Mouse (Mus musculus) retina, adult 2 months (tissue): ENCODE measurements around the gene Sh2d2a.
"Not testable (repeated sequence)": the region's sequence is repeated elsewhere in the genome, so short reads cannot be mapped to it uniquely, and the experiment has no call there.

Source experiments
- DNase-seq: peaks from one replicate; pipeline ENCODE4 v3.0.0-alpha.2; 2012; ENCODE audit warnings: low read depth, low spot score

The Sh2d2a gene

DNA sequence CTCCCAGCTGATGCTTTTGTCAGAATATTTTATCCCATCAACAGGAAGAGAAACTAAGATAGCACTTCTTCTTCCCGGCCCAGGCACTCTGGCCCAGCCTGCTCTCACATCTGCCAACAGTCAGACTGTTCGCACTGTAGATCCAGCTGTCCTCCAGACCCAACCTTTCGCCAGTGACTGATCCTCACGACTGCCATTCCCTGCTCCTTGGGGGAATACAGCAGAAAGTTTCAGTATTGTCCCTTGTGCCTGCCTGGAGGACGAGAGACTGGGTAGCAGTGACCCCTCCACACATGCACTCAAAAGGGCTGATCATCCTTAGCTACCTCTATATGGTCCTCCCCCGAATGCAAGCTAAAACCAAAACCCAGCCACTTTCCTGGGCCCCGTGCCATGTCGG is 9.4 kb downstream of the Sh2d2a start:
- DNase-seq, result no peak

- no peak for DNase-seq
Observed at GRCm38 (mm10) chr3:87857666-87858065, 11.1 kb downstream of the Sh2d2a start.

DNA sequence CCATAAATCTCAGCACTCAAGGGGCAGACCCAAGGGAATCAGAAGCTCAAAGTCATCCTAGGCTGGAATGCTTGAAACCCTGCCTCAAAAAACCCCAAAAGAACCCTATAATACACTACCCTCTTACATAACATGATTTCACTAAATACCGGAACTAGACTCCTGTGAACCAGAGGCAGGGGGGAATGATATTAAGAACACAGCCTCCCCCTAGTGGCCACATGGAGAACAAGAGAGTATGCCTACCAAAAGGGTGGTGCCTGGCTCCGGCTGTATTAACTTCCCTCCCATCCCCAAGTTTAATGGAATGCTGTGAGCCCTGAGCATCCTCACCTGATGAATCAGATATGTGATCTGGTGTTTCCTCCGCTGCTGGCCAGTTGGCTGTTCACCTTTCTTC is 13.3 kb downstream of the Sh2d2a start:
- peak; percentile 50 for DNase-seq

DNA sequence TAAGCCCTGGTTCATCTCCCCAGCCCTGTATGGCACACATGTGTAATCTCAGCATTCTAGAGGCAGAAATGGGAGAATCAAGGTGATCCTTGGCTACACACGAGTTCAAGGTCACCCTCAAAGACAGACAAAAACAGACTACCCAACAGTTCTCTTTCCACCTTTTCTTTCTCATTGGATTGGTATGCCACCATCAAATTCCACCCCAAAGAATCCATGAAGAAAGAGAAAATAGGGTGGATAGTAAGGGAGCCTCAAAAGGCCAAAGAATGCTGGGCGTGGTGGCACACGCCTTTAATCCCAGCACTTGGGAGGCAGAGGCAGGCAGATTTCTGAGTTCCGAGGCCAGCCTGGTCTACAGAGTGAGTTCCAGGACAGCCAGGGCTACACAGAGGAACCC is 17.6 kb downstream of the Sh2d2a start:
- DNase-seq, result not testable (repeated sequence)

DNA sequence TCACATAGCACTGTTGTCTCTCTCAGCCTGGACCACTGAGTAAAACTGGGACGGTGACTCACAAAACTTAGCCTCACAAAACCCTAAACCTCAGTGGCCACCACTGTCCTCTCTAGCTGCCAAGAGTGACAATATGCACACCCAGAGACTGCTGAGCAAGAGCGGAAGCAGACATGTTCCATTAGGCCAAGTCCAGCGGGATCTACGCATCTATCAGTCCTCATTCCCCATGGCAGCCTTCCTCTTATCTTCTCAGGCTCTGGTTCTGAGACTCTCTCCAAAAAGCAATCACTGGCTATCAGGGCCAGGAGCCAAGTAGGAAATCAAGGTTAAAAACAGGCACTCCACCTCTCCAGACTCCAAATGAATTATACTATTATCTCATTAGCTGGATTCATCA is 31.2 kb downstream of the Sh2d2a start:
- no peak for DNase-seq

- no peak for DNase-seq
Observed at GRCm38 (mm10) chr3:87884291-87884690, 37.7 kb downstream of the Sh2d2a start.

DNA sequence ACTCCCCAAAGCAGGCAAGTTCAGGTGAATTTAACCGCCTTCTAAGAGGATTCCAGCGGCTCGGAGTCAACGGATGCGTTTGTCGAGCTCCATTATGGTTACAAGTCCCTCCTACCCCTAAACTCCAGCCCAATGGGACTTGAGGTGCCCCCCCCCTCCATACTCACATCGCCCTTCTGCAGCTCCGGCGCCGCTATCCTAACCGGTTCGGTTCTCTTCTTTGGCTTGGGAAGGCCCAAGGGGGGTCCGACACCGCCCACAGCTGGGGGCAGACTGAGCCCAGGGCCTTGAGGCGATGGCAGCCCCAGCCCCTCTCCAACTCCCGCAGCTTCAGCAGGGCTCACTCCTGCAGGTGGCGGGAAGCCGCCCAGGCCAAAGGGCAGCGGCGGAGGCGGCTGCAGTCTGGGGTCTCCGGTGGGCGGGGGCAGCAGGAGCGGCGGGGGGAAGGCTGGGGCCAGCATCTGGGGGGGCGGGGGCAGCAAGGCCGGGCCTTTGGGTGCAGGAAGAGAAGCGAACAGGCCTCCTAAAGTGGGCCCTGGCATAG is 38.2 kb downstream of the Sh2d2a start:
- DNase-seq, result no peak

DNA sequence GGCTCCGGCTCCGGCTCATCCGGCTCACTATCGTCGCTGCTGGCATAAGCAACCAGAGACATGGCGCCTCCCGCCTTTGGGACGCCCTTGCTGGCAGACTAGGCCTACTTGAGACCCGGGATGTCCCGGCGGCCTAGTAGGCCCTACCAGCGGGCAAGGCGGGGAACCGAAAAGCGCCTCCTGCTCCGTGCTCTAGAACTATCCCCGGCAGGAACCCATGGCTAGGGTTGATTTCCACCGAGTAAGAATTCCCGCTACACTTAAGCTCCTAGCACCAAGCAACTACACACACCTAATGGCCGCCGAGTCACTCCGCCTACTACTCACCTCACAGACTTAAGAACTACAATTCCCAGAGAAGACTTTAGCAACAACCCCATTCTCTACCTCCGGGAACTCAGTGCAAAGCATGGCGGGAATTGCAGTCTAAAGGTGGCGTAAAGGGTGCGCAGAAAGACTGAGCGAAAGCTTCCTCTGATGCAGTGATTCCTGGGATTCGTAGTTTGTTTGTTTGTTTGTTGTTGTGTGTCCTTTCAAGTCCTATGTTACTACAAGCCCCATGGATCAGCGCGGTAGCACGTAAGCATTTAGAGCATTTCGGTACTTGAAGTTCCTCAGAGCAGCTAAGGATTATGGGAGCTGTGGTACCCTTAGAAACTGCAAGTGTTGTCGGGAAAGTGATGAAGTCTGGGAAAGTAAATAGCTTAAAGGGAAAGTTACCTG is 38.9 kb downstream of the Sh2d2a start, which contains the start of gene Prcc:
Prcc (minus strand) TSS at position 328 of the 723 bp plus-strand sequence.
- peak; percentile 99 for DNase-seq

DNA sequence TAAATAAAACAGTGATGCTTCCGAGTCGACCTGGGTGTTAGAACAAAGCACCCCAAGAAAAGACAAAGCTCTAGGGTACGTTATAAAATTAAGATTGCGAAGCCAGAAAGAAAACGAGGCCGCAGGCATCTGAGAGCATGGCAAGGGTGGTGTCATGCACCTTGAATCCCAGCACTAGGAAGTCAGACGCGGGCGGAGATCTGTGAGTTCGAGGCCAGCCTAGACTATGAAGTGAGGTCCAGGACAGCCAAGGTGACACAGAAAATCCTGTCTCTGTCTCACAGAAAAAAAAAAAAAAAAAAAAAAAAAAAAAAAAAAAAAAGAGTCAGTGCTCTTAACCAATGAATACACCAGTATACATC is 39.4 kb downstream of the Sh2d2a start:
- no peak for DNase-seq

DNA sequence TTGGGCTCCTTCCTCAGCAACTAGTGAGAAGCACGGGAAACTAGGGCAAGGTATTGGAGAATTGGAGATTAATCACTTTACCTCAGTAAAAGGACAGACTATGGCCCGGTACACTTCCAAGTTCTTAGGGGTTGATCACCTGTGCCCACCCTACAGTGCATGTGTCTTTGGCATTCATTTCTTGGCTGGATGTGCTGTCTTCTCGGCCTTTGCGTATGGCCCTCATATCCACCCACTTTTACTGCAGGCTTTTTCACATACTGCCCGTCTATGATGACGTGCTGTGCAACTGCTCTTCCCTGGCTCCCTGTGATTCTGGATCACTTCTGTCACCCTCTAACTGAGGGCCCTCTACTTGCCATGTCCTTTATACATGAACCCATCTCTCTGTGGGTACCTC is 39.9 kb downstream of the Sh2d2a start:
- DNase-seq, result no peak

- not testable (repeated sequence) for DNase-seq
Observed at GRCm38 (mm10) chr3:87887400-87887799, 40.8 kb downstream of the Sh2d2a start.

DNA sequence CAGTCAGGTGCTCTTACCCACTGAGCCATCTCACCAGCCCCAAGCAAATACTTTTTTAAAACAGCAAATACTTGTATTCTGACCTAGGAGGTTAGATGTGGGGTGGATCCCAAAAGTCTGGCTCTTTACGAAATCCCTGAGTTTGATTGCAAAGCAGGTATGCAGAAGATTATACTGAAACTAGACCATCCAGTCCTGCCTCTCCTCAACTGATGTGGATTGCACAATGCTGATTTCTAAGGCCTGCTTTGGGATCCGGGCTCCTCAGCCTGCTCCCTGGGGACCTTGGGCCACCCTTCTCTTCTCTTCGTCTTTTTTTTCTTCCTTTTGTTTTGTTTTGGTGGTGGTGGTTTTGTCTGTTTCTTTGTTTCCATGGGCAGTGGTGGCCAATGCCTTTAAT is 44.9 kb downstream of the Sh2d2a start:
- no peak for DNase-seq

- DNase-seq, result no peak
Observed at GRCm38 (mm10) chr3:87893367-87893905, 46.9 kb downstream of the Sh2d2a start.

GRCm38 (mm10) chr3:87899266-87899665 is 52.7 kb downstream of the Sh2d2a start:
- no peak for DNase-seq

GRCm38 (mm10) chr3:87899776-87900175 is 53.2 kb downstream of the Sh2d2a start:
- DNase-seq, result no peak

DNA sequence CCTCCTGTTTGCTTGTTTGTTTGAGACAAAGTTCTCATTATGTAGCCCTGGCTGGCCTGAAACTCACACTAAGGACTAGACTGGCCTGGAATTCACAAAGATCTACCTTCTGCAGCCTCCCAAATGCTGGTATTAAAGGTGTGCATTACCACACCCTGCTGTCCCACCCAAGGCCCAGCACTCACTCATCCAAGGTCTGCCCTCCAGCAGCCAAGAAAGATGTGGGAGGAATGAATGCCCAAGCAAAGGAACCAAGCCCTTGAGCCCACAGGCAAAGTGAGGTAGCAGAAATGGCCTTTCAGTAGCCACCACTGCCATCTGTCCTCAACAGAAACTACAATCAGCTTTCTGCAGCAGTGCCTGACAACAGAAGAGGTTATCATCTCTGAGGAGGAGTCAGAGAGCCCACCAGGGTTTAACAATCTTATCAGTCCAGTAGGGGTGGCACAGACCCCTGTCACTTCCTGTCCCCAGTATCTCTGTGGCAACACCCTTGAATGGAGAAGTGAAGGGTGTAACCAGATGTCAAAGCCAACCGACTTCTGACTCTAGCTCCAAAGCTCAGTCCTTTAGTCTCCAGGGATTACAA is 54.6 kb downstream of the Sh2d2a start:
- DNase-seq, result no peak

GRCm38 (mm10) chr3:87901959-87902358 is 55.4 kb downstream of the Sh2d2a start:
- not testable (repeated sequence) for DNase-seq

GRCm38 (mm10) chr3:87903821-87904220 is 57.3 kb downstream of the Sh2d2a start:
- DNase-seq, result no peak
